Mouse (Mus musculus) ES-Bruce4 (cell line): ENCODE measurements around the gene Ptprj.

Experiments
- CTCF ChIP-seq: IDR thresholded peaks from one replicate; pipeline ENCODE4 v1.8.1; 2011; ENCODE audit warnings: low read depth, low read length
- EP300 ChIP-seq: IDR thresholded peaks from 2 replicates; pipeline ENCODE4 v1.6.1; 2011; ENCODE audit warnings: low read depth, low read length; ENCODE audit not compliant: insufficient read depth
- POLR2A ChIP-seq: IDR thresholded peaks from one replicate; pipeline ENCODE4 v1.8.1; 2011; ENCODE audit warnings: low read length; ENCODE audit not compliant: insufficient read depth

DNA sequence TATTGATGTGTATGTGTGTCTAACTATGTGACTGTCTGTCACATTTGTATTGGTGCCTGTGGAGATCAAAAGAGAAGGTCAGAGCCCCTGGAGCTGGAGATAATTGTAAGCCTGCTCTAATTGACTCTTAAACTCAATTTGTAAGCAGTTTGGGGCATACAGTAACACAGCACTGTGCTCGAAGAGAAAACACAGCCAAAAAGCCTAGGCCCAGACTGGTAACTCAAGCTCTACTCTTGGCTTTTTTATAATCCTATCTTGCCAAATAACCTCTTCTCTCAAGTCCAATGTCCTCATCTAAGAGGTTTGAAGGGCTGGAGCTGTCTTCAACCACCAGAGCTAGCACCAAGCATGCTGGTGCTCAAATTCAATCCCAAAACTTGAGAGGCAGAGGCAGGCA is 3.5 kb downstream of the Ptprj start:
- TF ChIP-seq POLR2A (no peak), CTCF (no peak), EP300 (no peak)
